Mouse (Mus musculus) macrophage (primary cell): ENCODE results near the gene Map7d1. TPM values are rescaled to one million over a fixed set of nuclear protein-coding genes. Genes with fewer than 3 reads are reported as not detected.

ENCODE experiments used
- H3K27ac ChIP-seq: fragments of 350-480 bp; formaldehyde crosslinking; 2 replicates; pipeline ENCODE4 v1.9.0; 2021
- H3K36me3 ChIP-seq: fragments of 350-480 bp; formaldehyde crosslinking; 2 replicates; pipeline ENCODE4 v1.9.0; 2021; ENCODE audit errors: inconsistent target
- H3K4me3 ChIP-seq: fragments of 350-480 bp; formaldehyde crosslinking; 2 replicates; pipeline ENCODE4 v1.9.0; 2021; ENCODE audit errors: inconsistent target
- H3K79me2 ChIP-seq: fragments of 350-480 bp; formaldehyde crosslinking; 2 replicates; pipeline ENCODE4 v1.9.0; 2021; ENCODE audit errors: inconsistent target
- WGBS: methylation state at CpG from one replicate; pipeline ENCODE4 v1.1.7; 2026; ENCODE audit warnings: inconsistent platforms; ENCODE audit not compliant: missing documents; 5-methylcytosine and 5-hydroxymethylcytosine counted together
- polyA plus RNA-seq: library from polyadenylated mRNA; stranded (reverse); fragments of 250-400 nt; gene quantifications from 3 replicates; pipeline ENCODE4 v1.2.4, GENCODE M21; 2018; ENCODE audit warnings: inconsistent platforms

Gene Map7d1
- polyA plus RNA-seq, 1 experiment from 2014 or later = 157 TPM

DNA sequence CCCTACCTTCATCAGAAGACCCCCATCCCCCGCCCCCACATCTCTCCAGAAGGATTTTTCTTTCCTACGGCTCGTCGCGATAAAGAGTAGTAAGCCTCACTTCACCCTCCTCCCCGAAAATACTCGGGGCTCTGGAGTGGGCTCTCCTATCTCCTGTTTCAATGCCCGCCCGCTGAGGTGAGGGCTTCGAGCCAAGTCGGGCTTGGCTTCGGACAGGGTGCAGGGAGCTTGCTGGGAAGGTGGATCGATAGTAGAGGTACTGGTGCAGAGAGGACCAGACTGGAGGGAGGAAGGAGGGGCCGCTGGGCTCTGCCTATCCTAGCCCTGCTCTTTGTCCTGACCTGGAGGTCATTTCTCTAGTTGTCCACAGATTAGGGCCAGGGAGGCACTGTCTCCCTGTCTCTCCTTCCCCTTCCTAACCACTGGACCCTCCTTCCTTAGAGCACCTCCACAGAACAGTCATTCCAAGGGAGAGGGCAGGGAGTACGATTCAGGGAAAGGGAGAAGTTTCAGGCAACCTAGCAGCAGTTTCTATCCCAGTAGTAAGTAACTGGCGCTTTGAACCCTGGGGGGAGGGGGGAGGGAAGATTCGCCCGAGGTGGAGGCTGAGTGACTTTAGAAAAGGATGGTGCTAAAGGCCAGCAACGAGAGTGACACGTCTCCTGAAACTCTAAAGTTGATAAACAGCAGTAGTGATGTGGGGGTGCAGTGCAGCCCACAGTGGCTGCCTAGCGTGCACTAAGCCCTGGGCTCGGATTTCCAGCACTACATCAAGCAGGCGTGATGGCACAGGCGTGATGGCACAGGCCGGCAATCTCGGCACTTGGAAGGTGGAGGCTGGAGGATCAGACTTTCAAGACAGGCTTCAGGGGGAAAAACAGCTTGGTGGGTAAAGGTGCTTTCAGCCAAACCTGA is 1.1 kb upstream of the Map7d1 start:
- Histone ChIP-seq H3K27ac (peak overlapping the region; percentile 99), H3K36me3 (no peaks in the 10 kb centered on the region), H3K4me3 (peak overlapping the region; percentile 75), H3K79me2 (peaks cover 50% of the 10 kb centered on the region)
- WGBS = 25% methylated on average over 26 of the region's 26 CpGs

DNA sequence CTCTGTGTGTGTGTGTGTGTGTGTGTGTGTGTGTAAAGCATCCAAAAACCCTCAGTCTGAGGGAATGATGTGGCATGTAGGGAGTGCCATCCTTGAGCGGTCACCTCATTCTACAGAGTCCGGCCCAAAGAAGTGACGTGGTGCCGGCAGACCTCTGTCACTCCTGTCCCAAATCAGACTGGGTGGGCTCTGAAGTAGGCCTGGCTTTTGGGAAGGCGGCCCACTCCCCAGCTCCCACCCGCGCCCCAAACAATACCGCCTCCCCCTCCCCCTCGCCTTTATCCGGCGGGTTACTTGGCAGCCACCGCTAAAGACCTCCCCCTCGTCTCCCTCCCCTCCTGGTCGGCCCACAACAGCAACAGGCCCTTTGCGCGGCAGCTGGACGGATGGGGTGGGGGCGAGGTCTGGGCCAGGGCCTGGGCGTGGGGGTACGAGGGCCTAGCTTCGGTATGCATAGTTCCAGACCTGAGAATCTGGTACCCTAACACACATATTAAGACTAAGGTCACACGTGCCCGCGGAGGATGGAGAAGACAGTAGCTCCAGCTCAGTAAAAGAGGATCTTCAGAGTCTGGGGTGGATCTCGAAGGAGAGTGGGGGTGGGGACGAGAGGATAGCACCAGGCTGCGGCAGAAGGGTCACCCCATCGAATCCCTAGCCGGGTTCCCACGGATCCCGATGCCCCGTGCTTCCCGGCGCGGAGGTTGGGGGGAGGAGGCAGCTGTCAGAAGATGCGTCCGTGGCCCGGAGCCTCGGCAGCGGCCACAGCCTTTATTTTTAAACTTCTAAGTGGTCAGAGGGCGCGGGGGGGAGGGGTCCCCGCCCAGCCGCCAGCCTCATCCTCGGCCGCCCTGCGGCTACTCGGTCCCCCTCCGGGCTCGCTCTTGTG is 786 bp downstream of the Map7d1 start:
- peak overlapping the region; percentile 77 for H3K27ac ChIP-seq
- H3K4me3 ChIP-seq = peak overlapping the region; percentile 75
- WGBS = under 1% methylated on average over 46 of the region's 50 CpGs
- H3K79me2 ChIP-seq = peaks cover 68% of the 10 kb centered on the region
- no peaks in the 10 kb centered on the region for H3K36me3 ChIP-seq

DNA sequence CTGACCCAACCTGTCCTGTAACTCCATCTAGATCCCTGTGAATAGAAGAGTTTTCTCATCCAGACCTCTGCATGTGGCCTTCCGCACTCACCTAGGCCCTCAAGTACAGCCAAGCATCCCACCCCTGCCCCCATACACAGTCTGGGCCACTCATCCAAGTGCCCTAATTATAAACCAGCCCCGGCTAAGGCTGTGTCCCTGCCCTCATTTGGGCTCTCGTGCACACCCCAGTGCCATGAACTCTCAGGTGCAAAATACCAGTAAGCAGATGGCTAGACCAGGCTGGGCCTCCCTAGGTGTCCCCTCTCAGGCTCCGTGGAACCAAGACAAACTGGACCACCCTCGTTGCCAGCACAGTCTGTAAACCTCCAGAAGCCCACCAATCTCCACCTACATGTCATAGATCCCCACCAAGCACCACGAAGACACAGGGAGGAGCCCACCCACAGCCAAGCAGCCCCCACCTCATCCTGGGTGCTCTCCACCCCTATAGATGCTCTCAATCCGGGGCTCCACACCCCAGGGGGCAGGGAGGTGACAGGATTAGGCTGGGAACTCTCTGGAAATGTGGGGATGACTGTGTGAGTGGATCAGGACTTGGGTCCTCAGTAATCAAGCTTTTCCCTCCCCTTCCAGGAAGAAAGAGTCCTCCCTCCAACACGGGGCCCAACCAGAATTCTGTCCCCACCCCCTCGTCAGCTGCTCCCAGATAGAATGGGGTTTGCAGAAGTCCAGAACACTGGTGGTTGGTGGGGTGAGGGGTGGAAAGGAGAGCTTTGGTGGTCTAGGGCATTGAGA is 1.6 kb downstream of the Map7d1 start:
- H3K4me3 ChIP-seq = peak overlapping the region; percentile 75
- peak overlapping the region; percentile 77 for H3K27ac ChIP-seq
- 48% methylated on average over 8 of the region's 9 CpGs for WGBS
- peaks cover 77% of the 10 kb centered on the region for H3K79me2 ChIP-seq
- no peaks in the 10 kb centered on the region for H3K36me3 ChIP-seq

DNA sequence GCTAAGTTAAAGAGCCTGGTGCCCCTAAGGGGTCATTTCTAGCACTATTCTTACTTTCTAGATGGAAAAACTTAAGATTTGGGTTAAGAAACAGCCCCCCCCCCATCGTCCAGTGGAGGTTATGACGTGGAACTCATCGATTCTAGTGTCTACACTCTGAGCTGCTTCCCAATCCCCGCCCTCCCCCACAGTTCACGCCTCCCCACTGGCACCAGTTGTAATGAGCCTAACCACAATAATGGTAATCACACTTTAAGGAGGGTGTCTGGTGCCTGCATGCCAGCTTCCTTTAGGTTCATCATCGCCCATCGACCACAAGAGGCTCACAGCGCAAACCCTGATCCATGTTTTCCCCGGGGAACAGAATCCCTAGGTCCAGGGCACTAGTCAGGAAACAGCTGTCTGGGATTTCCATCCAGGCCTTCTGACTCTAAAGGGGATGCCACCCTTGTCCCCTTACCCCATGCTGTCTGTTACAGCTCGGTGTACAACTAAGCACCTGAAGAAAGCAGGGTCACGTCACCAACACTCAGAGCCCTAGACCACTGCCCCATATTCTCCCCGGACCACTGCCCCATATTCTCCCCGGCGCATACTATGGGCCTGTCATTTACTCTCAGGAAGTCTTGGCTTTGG is 2.4 kb downstream of the Map7d1 start:
- Histone ChIP-seq H3K36me3 (no peaks in the 10 kb centered on the region; the same call in 1 of the 2 replicates), H3K79me2 (peaks cover 84% of the 10 kb centered on the region), H3K27ac (peak overlapping the region; percentile 77), H3K4me3 (peak overlapping the region; percentile 75)
- 62% methylated on average over 14 of the region's 14 CpGs for WGBS

DNA sequence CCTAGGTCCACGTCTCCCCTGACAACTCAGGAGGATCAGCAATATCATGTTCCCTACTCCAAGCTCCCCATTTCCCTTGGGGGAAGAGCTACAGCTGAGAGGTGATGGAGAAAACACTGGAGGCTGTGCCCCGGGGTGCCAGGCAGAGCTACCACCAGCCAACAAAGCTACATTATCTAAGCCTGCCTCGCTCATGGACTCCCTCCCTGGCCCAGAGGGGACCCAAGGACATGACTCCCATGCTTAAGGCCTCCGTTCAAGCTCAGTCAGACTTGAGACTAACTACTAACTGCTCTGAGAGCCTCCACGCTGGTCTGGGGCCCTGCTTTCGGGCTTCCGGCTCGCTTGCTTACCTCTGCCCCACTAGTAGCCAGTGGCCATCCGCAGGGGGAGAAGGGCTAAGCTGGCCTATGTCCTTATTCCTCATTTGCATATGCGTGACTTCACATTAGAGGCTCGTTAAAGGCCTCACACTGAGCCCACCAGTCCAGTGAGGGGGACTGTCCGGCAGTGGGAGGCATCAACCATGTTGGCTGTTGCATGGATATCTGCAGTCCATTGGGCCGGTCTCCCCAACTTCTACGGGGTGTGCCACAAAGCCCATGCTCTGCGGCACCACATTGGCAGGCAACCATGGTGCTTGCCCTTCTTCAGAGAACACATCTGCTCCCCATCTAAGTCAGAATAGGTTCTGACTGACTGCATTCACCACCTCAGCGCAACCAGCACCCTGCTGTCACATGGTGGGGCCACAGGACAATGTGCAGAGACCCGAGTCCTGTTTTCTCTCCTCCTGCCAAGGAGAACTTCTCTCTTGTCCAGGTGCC is 3.5 kb downstream of the Map7d1 start:
- WGBS = 89% methylated on average over 17 of the region's 17 CpGs
- Histone ChIP-seq H3K27ac (peak overlapping the region; percentile 74), H3K79me2 (peaks cover 93% of the 10 kb centered on the region), H3K36me3 (peaks cover 3% of the 10 kb centered on the region; the same call in 1 of the 2 replicates), H3K4me3 (no peak overlapping the region; the same call in 1 of the 2 replicates)

DNA sequence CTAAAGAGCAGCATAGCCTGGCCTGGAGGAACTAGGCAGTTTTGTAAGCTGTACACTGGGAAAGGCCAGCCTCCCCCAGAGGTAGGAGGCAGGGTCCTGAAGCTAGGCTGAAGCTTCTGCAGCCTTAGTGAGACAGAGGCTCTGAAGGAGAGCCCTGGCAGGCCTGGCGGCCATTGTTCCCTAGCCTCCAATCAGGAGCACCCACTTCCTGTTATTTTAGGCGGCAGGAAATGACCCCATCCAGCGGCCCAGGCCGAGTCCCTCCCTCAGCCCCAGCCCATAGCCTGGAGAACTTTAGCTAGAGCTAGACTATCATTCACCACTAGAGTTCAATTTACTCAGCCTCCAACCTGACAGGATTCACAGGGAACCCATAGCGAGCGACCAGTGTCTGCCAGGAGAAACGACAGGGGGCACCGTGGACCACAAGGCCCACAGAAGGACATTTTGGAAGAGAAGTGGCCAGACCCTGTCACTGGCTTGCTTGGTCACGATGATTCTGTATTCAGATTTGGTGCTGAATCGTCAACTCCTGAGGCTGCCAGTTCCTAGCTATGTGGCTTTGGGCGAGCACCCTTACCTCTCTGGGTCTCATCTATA is 4.4 kb downstream of the Map7d1 start:
- Histone ChIP-seq H3K36me3 (peaks cover 5% of the 10 kb centered on the region; the same call in 1 of the 2 replicates), H3K4me3 (peak overlapping the region; percentile 20), H3K27ac (peak overlapping the region; percentile 74), H3K79me2 (peaks cover 93% of the 10 kb centered on the region)
- WGBS = 27% methylated on average over 11 of the region's 11 CpGs

DNA sequence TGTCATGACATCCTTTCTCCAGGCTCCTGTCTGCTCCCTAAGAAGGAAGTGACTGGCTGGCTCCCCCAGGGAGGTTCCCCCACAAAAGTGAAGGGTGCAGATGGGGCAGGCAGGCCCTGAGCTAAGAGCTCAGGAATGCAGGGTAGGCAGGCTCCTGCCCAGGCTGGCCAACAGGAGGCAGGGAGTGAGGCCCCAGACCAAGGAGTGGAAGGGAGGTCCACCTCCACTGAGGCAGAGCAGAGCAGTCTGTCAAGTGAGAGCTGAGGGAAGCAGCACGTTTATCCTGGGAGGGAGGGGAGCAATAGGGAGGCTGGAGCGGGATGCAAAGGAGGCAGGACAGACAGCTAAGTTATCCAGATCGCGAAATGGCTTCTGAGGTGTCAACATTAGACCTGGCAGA is 5.5 kb downstream of the Map7d1 start:
- 85% methylated on average over 4 of the region's 4 CpGs for WGBS
- H3K27ac ChIP-seq = peak overlapping the region; percentile 74; the same call in 1 of the 2 replicates
- peaks cover 100% of the 10 kb centered on the region for H3K79me2 ChIP-seq
- peaks cover 10% of the 10 kb centered on the region; the same call in 1 of the 2 replicates for H3K36me3 ChIP-seq
- no peak overlapping the region for H3K4me3 ChIP-seq

DNA sequence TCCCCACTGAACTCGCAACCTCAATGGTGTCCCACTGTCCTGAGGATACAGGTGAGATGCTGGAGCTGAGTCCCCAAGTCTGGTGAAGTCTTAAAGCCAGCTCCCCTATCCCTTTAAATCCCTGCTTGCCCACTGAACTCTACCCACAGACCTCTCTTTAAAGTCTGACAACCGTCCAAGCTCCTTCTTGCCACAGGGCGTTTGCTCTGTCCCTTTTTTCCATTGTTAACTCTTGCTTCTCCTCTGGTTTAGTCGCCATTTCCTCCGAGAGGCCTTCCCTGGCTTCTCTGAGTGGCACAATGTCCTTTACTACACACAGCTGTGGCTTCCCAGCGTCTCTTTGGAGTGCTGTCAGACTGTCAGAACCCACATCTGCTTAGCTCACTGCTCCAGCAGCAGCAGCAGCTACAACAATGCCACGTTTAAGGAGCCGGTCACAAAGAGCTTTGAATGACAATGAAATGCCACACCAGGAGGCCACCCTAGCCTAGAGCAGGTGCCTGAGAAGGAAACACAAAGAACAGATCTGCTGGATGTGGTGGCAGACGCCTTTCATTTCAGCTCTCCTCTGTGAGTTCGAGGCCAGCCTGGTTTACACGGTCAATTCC is 7.8 kb downstream of the Map7d1 start:
- peaks cover 100% of the 10 kb centered on the region for H3K79me2 ChIP-seq
- whole genome bisulfite sequencing = 80% methylated on average over 11 of the region's 11 CpGs
- no peak overlapping the region for H3K4me3 ChIP-seq
- H3K27ac ChIP-seq = no peak overlapping the region
- H3K36me3 ChIP-seq = peaks cover 10% of the 10 kb centered on the region; the same call in 1 of the 2 replicates

DNA sequence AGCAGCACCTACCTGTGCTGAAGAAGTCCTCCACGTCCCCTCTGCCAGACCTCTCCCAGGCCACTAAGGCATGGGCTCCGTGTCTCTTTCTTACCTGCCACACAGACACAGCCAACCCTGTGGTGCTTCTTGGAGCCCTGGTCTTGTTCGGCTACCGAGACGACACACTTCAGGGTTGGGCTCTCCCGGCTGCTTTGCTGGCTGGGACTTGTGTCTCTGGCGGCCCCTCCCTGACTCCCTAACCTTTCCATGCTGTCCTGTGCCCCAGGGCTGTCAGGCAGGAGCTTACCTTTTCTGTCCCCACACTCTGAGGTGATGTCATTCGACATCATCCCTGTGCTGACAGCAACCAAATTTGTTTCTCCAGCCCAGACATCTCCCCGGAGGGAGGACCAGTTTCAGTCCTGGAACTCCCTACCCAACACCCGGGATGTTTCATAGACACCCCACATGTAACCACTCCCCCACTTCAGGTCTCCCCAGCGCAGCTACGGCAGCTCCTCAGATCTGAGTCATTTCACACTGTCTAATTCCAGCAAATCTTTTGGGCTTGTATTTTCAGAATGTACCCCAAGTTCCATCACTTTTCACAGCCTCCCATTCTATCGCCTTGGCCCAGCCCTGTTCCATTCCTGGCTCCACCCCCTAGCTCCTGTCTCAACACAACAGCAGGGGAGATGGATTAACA is 9.8 kb downstream of the Map7d1 start:
- H3K36me3 ChIP-seq = peaks cover 29% of the 10 kb centered on the region; the same call in 1 of the 2 replicates
- H3K4me3 ChIP-seq = no peak overlapping the region
- peaks cover 100% of the 10 kb centered on the region for H3K79me2 ChIP-seq
- 92% methylated on average over 13 of the region's 13 CpGs for WGBS
- no peak overlapping the region for H3K27ac ChIP-seq

DNA sequence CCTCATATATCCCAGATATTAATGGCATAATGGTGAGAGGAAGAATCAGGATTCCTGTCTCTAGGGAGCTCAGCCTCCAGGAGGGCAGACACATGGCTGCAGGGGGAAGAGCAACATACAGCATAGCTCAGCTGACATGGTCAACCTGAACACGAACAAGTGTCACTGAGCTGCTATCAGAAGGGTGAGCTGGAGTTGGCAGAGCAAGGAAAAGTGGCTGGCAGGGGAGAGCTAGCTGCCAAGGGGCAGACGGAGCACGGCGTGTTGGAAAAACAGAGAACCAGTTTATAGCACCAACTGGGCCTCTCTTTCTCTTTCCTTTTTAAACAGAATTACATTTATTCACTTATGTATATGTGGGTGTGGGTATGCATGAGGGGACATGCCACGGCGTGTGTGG is 13.6 kb downstream of the Map7d1 start:
- Histone ChIP-seq H3K79me2 (peaks cover 100% of the 10 kb centered on the region), H3K4me3 (no peak overlapping the region), H3K36me3 (peaks cover 63% of the 10 kb centered on the region), H3K27ac (no peak overlapping the region)
- 96% methylated on average over 6 of the region's 6 CpGs for WGBS

DNA sequence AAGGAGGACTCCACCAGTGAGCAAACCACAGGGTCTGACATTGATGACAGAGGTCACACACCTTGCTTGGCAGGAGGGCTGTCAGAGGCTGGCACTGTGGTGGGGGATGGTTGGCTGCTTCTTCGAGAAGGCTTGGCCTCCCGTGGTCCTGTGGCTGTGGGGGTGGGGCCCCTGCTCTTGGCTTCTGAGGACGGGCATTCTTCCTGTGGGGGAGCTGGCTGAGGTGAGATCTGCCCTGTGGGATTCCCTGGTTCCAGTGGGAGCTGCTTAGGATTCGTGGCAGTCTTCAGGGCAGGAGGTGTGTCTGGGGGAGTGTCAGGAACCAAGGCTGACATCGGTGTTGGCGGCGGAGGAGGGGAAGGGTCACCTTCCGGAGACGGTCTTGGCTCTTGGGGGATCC is 14.2 kb downstream of the Map7d1 start:
- no peak overlapping the region for H3K4me3 ChIP-seq
- H3K36me3 ChIP-seq = peaks cover 66% of the 10 kb centered on the region
- H3K27ac ChIP-seq = no peak overlapping the region
- H3K79me2 ChIP-seq = peaks cover 99% of the 10 kb centered on the region
- 96% methylated on average over 8 of the region's 9 CpGs for WGBS
